Mouse (Mus musculus) spleen, adult 2 months (tissue): ENCODE data around the gene Dthd1. TPM values are rescaled to one million over a fixed set of nuclear protein-coding genes. Genes with fewer than 3 reads are reported as not detected.
A peak's percentile ranks its signal among the peaks of the same experiment; 100 is the strongest.

Source experiments
- DNase-seq, 2 experiments: peaks; one replicate each; pipeline versions ENCODE4 v3.0.0 to v3.0.0-alpha.2; 2012 to 2021; ENCODE audit warnings: low spot score in 2 of 2, low read depth in 1 of 2
- H3K27ac ChIP-seq: fragments of 200-500 bp; 2 replicates; pipeline ENCODE4 v1.5.1; 2012; ENCODE audit warnings: low read length, inconsistent platforms; ENCODE audit not compliant: insufficient read depth
- H3K27me3 ChIP-seq: fragments of 200-500 bp; 2 replicates; pipeline ENCODE4 v1.6.1; 2012; ENCODE audit warnings: mild to moderate bottlenecking, moderate library complexity, low read length, inconsistent platforms; ENCODE audit not compliant: control insufficient read depth, insufficient read depth
- H3K36me3 ChIP-seq: fragments of 200-500 bp; 2 replicates; pipeline ENCODE4 v1.6.1; 2012; ENCODE audit warnings: mild to moderate bottlenecking, low read length, inconsistent platforms; ENCODE audit not compliant: control insufficient read depth, insufficient read depth
- H3K4me1 ChIP-seq: fragments of 200-500 bp; 2 replicates; pipeline ENCODE4 v1.6.1; 2011; ENCODE audit warnings: inconsistent platforms; ENCODE audit not compliant: control insufficient read depth, insufficient read depth, insufficient read length
- H3K4me3 ChIP-seq: fragments of 200-500 bp; 2 replicates; pipeline ENCODE4 v1.5.1; 2011; ENCODE audit warnings: mild to moderate bottlenecking, inconsistent platforms; ENCODE audit not compliant: insufficient read depth, insufficient read length; ENCODE audit errors: extremely low read depth
- CTCF ChIP-seq: fragments of 200-500 bp; IDR thresholded peaks from 2 replicates; pipeline ENCODE4 v1.5.1; 2011; ENCODE audit warnings: mild to moderate bottlenecking, inconsistent platforms; ENCODE audit not compliant: insufficient read depth, insufficient read length, insufficient replicate concordance; ENCODE audit errors: extremely low read depth
- POLR2A ChIP-seq: fragments of 200-500 bp; IDR thresholded peaks from 2 replicates; pipeline ENCODE4 v1.6.1; 2011; ENCODE audit warnings: low read depth, low read length, inconsistent platforms
- whole genome bisulfite sequencing: fragments of 180-500 bp; shearing (Covaris S2); methylation state at CpG from one replicate; pipeline ENCODE4 v1.1.7; 2018; 5-methylcytosine and 5-hydroxymethylcytosine counted together
- polyA plus RNA-seq: library from polyadenylated mRNA; depleted of rRNA; stranded (reverse); fragments of >200 nt; gene quantifications from 2 replicates; pipeline ENCODE4 v1.2.3, GENCODE M21; 2012; rRNA removed

The Dthd1 gene
- polyA plus RNA-seq: 0.05 and 0.06 TPM in 2 replicates

DNA sequence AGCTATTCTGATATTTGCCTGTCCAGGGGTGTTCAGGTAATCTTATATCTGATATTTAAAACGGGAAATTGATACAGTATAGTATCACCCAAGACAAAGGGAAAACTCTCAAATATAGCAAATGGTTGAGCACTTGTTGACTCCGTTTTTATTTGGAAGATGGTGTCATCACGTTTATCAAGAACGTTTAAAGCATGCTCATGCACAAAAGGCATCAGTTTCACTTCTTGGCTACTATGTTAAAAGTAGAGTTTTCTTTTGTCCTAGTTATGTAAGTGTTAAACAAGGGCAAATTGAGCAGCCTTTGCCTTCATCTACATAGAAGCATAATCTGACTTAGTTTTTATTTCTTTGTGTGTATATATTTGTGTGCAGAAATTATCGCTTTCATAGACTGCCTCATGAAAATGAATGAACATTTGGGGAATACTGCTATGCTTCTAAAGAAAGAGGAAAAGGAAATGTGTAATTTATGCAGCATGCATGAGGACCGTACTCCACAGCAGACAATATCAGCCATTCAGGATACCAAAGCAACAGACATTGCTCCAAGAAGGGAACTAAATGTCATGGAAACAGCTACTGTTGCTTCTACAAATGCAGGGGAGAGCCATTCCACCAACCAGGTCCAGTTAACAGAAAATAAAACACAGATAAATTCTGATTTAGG, at the start of gene Dthd1:
Dthd1 (plus strand) TSS at position 422 of the 670 bp plus-strand sequence.
- no peak within 1 kb of the TSS for H3K4me3 ChIP-seq
- no peaks in the 10 kb centered on the region for H3K27me3 ChIP-seq
- H3K4me1 ChIP-seq: no peaks in the 10 kb centered on the region; the same call in none of the 2 replicates
- WGBS: 85% methylated on average over 6 of the region's 6 CpGs
- DNase-seq: no peak
- TF ChIP-seq CTCF (no peak), POLR2A (no peak)
- H3K36me3 ChIP-seq: no peaks in the 10 kb centered on the region
- no peak within 1 kb of the TSS for H3K27ac ChIP-seq

DNA sequence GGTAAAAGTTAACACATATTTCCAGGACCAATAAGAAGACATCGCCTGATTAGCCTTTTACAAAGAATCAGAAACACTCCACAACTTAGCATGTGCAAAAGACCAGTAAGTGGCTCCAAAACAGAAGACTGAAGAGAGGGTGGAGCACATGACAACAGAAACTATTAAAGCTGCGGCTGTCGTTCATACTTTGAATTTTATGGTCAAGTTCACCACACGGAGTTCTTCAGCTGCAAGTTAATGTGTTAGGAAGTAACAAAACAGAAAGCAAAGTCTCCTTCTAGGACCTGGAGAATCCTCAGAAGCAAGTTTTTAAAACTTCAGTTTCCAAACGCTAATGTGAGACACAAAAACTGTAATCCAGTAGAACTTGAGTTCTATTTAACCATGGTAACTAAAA, 49.5 kb upstream of the Dthd1 start:
- H3K27me3 ChIP-seq: no peaks in the 10 kb centered on the region
- 23% methylated on average over 5 of the region's 5 CpGs for WGBS
- H3K4me3 ChIP-seq: no peak overlapping the region; the same call in none of the 2 replicates
- no peak overlapping the region for H3K27ac ChIP-seq
- H3K36me3 ChIP-seq: no peaks in the 10 kb centered on the region
- DNase-seq: no peak
- no peak for TF ChIP-seq CTCF
- no peak for TF ChIP-seq POLR2A
- peaks cover 19% of the 10 kb centered on the region for H3K4me1 ChIP-seq

DNA sequence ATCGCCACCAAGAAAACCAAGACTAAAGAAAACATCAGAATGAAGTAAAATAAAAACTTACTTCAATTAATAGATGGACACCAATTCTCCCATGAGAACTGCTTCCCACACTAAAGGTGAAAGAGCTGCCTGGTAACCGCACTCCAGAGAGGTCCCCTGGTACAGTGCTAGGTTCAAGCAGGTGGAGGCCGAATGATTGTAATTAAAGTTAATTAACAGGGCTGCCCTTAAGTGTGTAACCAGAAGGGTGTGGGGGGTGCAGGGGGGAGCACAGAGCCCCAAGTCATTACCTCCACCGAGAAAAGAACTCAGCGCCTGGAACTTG, 48.2 kb upstream of the Dthd1 start:
- Histone ChIP-seq H3K27ac (peak overlapping the region; percentile 83), H3K4me1 (peaks cover 13% of the 10 kb centered on the region)
- 10% methylated on average over 5 of the region's 5 CpGs for WGBS

DNA sequence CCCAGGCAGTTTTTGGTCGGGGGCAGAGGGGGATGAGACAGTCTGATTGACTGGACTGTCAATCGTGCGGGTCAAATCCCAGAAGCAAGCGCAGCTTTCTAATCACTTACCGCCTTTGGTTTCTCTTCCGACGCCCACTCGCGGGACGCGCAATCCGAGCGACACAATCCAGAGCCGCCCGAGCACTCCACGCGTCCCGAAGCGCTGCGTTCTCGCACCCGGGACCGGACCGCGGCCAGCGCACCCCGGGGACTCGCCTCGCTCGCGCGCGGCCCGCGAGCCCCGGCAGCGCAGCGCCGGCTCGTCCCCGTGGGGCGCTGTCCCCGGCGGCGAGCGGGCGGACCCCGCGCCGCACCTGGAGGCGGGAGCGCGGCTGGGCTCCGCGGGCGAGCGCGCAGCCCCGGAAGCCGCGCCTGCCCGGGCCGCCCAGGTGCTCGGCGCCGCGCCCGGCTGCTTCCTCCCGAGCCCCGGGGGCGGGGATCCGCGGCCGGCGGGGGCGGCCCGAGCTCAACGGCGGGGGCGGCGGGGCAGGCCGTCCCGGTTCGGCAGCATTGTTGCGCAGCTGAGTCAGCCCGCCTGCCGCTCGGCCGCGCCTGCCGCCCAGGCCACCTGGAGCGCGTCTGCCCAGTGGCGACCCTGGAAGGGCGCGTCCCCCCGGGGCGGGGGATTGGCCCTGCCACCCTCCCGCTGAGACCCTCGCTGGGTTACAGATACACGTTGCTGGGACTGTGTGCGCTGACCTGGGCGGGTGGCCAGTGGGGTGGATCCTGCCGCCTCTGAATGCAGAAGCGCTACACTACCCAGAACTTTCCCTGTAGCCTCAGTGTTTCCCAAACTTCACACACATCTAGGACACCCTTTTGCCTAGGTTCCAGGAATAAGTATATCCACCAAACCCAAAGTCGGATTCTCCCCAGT, 47.6 kb upstream of the Dthd1 start, which contains the start of gene Arap2:
Arap2 (minus strand) TSS at position 376 of the 918 bp plus-strand sequence.
- DNase-seq: peak in 1 of 2 experiments; percentile 83
- Histone ChIP-seq H3K4me1 (peaks cover 10% of the 10 kb centered on the region), H3K4me3 (peak within 1 kb of the TSS; percentile 72), H3K36me3 (no peaks in the 10 kb centered on the region), H3K27ac (peak within 1 kb of the TSS; percentile 85), H3K27me3 (no peaks in the 10 kb centered on the region)
- WGBS: 3% methylated on average over 102 of the region's 106 CpGs
- TF ChIP-seq POLR2A: no peak
- no peak for TF ChIP-seq CTCF

More for the DNA sequence above, 48.2 kb upstream of the Dthd1 start:
- Histone ChIP-seq H3K27me3 (no peaks in the 10 kb centered on the region), H3K4me3 (peak overlapping the region; percentile 72), H3K36me3 (no peaks in the 10 kb centered on the region)
- TF ChIP-seq POLR2A (no peak), CTCF (no peak)
- no peak for DNase-seq

DNA sequence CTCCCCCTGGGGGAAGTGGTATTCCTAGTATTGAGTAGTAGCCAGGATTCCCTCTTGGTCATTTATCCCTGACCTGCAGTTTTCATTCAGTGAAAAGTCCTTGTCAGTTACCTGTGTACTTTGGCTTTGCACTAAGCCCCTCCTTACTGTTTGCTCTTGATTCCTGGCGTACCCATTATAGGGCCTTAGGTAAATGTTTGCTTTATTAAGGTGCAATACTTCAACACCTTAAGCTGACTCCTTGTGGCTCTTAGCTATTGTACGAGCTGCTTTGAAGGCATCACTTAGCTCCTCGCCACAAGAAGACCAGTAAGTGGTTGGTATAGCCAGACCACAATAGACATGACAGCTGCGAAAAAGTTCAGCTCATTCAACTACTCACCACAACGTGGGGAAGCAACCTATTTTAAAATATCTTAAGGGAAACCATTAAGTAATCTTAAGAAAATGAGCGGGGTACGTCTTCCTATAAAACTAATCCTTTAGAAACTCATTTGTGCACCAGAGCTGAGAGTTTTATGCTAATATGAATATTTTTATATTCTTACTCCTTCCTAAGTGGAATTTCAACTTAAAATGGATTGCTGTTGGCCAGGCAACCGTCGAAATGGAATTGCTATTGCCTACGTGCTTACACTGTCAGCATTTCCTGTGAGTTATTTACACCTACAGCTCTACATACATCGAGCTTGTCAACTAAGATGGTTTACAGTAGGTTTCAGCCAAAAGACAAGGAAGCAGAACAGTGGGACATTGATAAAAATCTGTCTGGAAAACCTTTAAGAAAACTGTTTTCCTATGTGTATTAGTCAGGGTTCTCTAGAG, 41.6 kb upstream of the Dthd1 start:
- 40% methylated on average over 11 of the region's 11 CpGs for WGBS
- no peaks in the 10 kb centered on the region for H3K36me3 ChIP-seq
- no peak overlapping the region for H3K27ac ChIP-seq
- no peak for DNase-seq
- no peak overlapping the region for H3K4me3 ChIP-seq
- H3K4me1 ChIP-seq: no peaks in the 10 kb centered on the region
- TF ChIP-seq POLR2A (no peak), CTCF (no peak)
- H3K27me3 ChIP-seq: no peaks in the 10 kb centered on the region

DNA sequence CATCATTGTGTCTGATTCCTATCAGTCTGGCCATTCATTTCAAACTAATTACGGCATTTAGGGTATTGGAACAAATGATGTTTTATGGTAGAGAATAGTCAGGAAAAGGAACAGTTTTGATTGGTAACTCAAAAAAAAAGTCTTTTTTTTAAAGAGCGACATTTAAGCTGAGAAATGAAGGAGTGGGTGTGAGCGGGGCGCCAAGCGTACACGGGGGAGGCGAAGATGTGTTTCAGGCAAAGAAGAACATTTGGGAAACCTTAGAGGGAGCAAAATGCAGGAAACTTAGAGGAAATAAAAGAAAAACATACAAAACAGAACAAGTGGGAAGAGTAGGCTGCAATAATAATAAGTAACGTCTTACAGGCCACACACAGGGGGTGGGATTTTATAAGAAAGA, 35.8 kb upstream of the Dthd1 start:
- Histone ChIP-seq H3K27ac (no peak overlapping the region), H3K36me3 (no peaks in the 10 kb centered on the region), H3K4me1 (peaks cover 8% of the 10 kb centered on the region), H3K4me3 (no peak overlapping the region), H3K27me3 (no peaks in the 10 kb centered on the region)
- 90% methylated on average over 8 of the region's 8 CpGs for WGBS
- no peak for DNase-seq
- no peak for TF ChIP-seq POLR2A
- TF ChIP-seq CTCF: no peak
